Mouse (Mus musculus) c-Kit-negative CD71-positive TER-119-positive erythroid progenitor cells, embryonic 14.5 days (primary cell): ENCODE measurements around the gene Gm21060.
"Not testable (repeated sequence)": the region's sequence is repeated elsewhere in the genome, so short reads cannot be mapped to it uniquely, and the experiment has no call there.

Experiments
- DNase-seq: peaks from one replicate; pipeline ENCODE4 v3.0.0-alpha.2; 2013; ENCODE audit warnings: low read depth, low spot score

Gene Gm21060

GRCm38 (mm10) chr19:61296969-61297368, at the start of gene Gm21060:
Gm21060 (minus strand) TSS chr19:61297069.
- DNase-seq: no peak

GRCm38 (mm10) chr19:61320844-61321243, 24.0 kb upstream of the Gm21060 start:
- DNase-seq: not testable (repeated sequence)

GRCm38 (mm10) chr19:61313185-61313584, 16.3 kb upstream of the Gm21060 start:
- not testable (repeated sequence) for DNase-seq

GRCm38 (mm10) chr19:61312400-61312799, 15.5 kb upstream of the Gm21060 start:
- DNase-seq: not testable (repeated sequence)

- not testable (repeated sequence) for DNase-seq
Observed at GRCm38 (mm10) chr19:61308083-61308482, 11.2 kb upstream of the Gm21060 start.

GRCm38 (mm10) chr19:61285033-61285432, 11.8 kb downstream of the Gm21060 start:
- DNase-seq: not testable (repeated sequence)

- DNase-seq: no peak
Observed at GRCm38 (mm10) chr19:61283581-61283980, 13.3 kb downstream of the Gm21060 start.

- DNase-seq: no peak
Observed at GRCm38 (mm10) chr19:61275446-61275845, 21.4 kb downstream of the Gm21060 start.

DNA sequence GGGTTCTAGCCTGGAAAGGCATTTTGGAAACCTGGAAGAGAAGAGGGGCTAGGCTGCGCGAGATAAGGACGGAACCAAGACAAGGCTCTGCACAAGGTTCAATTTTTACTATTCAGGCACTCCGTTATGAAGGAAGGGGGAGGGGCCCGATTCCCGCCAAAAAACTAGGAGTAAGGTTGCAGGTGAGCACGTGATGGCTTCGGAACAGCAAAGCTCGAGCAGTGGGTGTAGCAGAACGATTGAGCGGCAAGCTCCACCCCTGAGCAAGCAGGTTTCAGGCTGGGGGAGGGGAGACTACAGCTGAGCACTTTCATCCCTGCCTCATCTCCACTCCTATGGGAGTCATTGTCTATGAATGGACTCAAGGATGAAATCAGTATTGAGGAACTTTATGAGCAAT, 27.7 kb downstream of the Gm21060 start:
- not testable (repeated sequence) for DNase-seq

DNA sequence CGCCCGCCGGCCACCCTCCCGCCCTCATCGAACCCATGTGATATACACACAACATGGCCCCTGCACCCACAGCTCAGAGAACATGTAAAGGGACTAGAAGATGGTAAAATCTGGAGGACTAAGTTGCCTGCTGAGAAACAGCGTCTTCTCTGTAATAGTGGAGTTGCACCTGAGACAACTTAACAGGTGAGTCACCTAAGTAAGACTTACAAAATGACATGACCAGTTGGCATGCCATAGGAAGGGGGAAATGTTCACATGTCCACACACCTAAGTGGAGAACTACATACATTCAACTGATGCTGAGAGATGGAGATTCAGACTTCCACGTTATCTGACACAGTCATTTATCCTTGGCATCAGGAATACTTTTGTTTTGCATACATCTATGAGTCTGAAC, 29.7 kb downstream of the Gm21060 start:
- no peak for DNase-seq

DNA sequence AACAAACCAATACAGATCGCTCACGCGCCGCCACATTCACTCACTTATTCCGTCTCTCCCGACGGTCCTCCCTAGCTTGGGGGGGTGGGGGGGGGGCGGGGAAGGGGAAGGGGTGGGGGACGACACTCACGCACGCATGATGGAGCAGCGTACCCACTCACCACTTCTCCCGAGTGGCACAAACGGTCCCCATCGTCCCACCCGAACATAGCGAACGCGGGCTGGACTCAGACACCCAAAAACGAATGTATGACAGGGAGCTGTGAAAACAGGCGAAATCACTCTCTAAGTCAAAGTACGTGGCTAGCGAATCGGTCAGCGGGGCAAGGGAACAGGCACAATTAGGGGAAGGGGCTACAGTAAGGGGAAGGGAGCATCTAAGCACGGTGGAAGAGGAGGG, 30.2 kb downstream of the Gm21060 start:
- DNase-seq: no peak

- no peak for DNase-seq
Observed at GRCm38 (mm10) chr19:61266246-61266615, 30.6 kb downstream of the Gm21060 start.

DNA sequence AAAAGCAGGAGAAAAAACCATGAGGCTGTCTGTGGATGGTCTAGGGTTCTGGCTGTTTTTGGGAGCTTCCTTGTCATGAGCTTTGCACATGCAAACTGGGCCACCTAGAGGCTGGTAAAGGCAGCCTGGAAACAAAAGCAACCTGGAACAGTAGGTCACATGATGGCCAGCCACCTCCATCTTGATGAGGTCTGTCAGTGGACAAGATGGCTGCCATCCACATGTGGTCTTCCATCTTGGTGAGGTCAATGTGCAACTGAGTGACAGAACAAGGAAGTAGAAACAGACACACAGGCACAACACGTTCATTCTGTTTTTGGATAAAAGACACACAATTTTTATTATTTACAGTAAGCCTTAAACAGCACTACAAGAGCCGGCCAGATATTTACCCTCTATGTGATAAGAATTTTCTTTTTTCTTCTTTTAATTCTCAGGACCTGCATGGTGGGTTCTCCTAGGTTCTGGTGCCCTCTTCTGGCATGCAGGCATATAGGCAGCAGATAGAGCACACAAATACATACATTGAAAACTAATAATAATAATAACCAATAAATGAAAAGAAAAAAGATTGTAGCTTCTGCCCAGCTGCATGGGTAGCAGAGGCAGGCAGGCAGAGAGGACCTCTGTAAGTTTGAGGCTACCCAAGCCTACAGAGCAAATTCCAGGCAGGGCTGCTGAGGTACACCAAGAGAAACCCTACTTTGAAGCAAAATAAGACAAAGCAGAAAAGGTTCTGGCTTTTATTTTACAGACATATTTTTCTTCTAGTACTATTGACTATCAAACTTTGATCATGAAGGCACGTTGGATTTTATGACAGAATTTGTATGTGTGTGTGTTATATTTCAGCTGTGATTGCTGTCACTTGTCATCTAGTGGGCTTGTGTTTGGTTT, 31.3 kb downstream of the Gm21060 start:
- peak; percentile 70 for DNase-seq

DNA sequence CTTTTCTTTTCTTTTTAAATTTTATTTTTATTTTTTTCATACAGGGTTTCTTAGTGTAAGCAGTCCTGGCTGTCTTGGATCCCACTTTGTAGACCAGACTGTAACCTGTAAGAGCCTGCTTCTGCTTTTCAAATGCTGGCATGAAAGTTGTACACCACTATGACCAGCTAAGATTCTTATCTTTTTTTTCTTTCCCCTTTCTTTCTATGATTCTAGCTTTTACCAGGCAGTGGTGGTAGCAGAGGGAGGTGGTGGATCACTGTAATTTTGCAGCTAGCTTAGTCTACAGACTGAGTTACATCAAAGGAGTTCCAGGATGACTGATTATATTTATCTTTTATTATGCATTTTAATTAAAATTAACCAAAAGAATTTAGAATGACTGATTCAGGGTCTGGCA, 31.9 kb downstream of the Gm21060 start:
- DNase-seq: no peak

- DNase-seq: peak; percentile 46
Observed at GRCm38 (mm10) chr19:61264227-61264626, 32.6 kb downstream of the Gm21060 start.

- DNase-seq: no peak
Observed at GRCm38 (mm10) chr19:61261241-61261640, 35.6 kb downstream of the Gm21060 start.

- DNase-seq: no peak
Observed at GRCm38 (mm10) chr19:61257733-61258132, 39.1 kb downstream of the Gm21060 start.

DNA sequence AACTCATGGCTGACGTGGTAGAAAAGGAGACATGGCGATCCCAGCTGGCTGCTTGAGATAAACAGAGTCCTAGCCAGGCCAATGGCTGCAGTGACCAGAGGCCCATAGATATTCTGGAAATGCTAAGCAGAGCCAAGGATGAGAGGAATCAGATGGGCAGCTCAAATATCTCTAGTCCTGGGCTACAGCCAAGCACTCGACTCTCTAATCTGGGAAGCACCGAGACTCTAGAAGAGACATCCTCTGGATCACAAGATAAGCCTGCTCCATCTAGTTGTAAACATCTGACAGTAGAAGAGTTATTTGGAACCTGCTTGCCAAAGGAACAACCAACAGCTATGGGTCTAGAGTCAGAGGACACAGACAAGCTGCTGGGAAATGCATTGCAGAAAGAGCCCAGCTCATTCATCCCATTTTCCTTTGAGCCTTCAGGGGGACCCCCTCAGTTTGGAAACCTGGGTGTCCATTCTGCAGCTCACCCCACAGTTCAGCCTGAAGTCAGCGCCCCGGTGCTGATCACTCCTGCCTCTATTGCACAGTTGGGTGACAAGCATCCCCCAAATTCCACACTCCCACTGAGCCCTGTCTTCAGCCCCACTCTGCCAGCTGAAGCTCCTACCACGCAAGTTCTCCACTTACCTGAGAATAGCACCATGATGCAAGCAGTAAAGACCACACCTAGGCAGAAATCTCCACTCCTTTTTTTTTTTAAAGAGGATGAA, 40.5 kb downstream of the Gm21060 start:
- no peak for DNase-seq

GRCm38 (mm10) chr19:61247334-61247733, 49.5 kb downstream of the Gm21060 start:
- DNase-seq: not testable (repeated sequence)
